Mouse (Mus musculus): Measurements from ENCODE around the gene Doxl2. TPM values are rescaled to one million over a fixed set of nuclear protein-coding genes. Genes with fewer than 3 reads are reported as not detected.
"Not testable (repeated sequence)": the region's sequence is repeated elsewhere in the genome, so short reads cannot be mapped to it uniquely, and the experiment has no call there.

The Doxl2 gene
- polyA plus RNA-seq, 1 experiment from 2014 or later: not detected

GRCm38 (mm10) chr6:48958053-48958452 is 16.7 kb upstream of the Doxl2 start:
- H3K9me3 ChIP-seq (replicated peaks; ENCODE audit: control insufficient read depth, low read length): no peaks in the 10 kb centered on the region

GRCm38 (mm10) chr6:48959151-48959550 is 15.6 kb upstream of the Doxl2 start:
- not testable (repeated sequence) for H3K9me3 ChIP-seq (replicated peaks; ENCODE audit: control insufficient read depth, low read length); H3K4me1 ChIP-seq (ENCODE audit: control insufficient read depth, low read depth, low read length); ATAC-seq (ENCODE audit: low read depth); H3K4me3 ChIP-seq (ENCODE audit: low read depth, low read length); H3K36me3 ChIP-seq (ENCODE audit: control insufficient read depth, insufficient read depth); H3K27ac ChIP-seq (ENCODE audit: low read length); H3K27me3 ChIP-seq (ENCODE audit: control insufficient read depth, insufficient read depth, low read depth, low read length); H3K9ac ChIP-seq (ENCODE audit: low read depth, low read length); H3K4me2 ChIP-seq (ENCODE audit: low read depth, low read length)
- 28% methylated on average over 7 of the region's 7 CpGs for WGBS (ENCODE audit: insufficient replicate concordance)

More at GRCm38 (mm10) chr6:48958053-48958452, 16.7 kb upstream of the Doxl2 start:
- Histone ChIP-seq H3K4me3 (ENCODE audit: low read depth, low read length) (no peak overlapping the region), H3K27ac (ENCODE audit: low read length) (no peak overlapping the region), H3K36me3 (ENCODE audit: control insufficient read depth, insufficient read depth) (no peaks in the 10 kb centered on the region), H3K9ac (ENCODE audit: low read depth, low read length) (no peak overlapping the region), H3K27me3 (ENCODE audit: control insufficient read depth, insufficient read depth, low read depth, low read length) (no peaks in the 10 kb centered on the region), H3K4me2 (ENCODE audit: low read depth, low read length) (no peak overlapping the region), H3K4me1 (ENCODE audit: control insufficient read depth, low read depth, low read length) (no peaks in the 10 kb centered on the region)
- WGBS (ENCODE audit: insufficient replicate concordance): 45% methylated on average over 1 of the region's 1 CpGs
- ATAC-seq (ENCODE audit: low read depth): no peak

GRCm38 (mm10) chr6:48966696-48967095 is 8.1 kb upstream of the Doxl2 start:
- H3K27ac ChIP-seq (ENCODE audit: low read length); ATAC-seq (ENCODE audit: low read depth); H3K27me3 ChIP-seq (ENCODE audit: control insufficient read depth, insufficient read depth, low read depth, low read length); H3K4me1 ChIP-seq (ENCODE audit: control insufficient read depth, low read depth, low read length); H3K4me3 ChIP-seq (ENCODE audit: low read depth, low read length); H3K4me2 ChIP-seq (ENCODE audit: low read depth, low read length); H3K9me3 ChIP-seq (replicated peaks; ENCODE audit: control insufficient read depth, low read length); H3K36me3 ChIP-seq (ENCODE audit: control insufficient read depth, insufficient read depth); H3K9ac ChIP-seq (ENCODE audit: low read depth, low read length): not testable (repeated sequence)
- WGBS (ENCODE audit: insufficient replicate concordance): 60% methylated on average over 5 of the region's 5 CpGs

- H3K9me3 ChIP-seq (replicated peaks; ENCODE audit: control insufficient read depth, low read length): no peaks in the 10 kb centered on the region
Measured at GRCm38 (mm10) chr6:48967868-48968267, 6.9 kb upstream of the Doxl2 start.

GRCm38 (mm10) chr6:48979616-48980015 is 4.9 kb downstream of the Doxl2 start:
- 29% methylated on average over 1 of the region's 1 CpGs for WGBS (ENCODE audit: insufficient replicate concordance)
- no peaks in the 10 kb centered on the region for H3K9me3 ChIP-seq (replicated peaks; ENCODE audit: control insufficient read depth, low read length)
- H3K4me3 ChIP-seq (ENCODE audit: low read depth, low read length): no peak overlapping the region
- H3K36me3 ChIP-seq (ENCODE audit: control insufficient read depth, insufficient read depth): no peaks in the 10 kb centered on the region
- H3K27me3 ChIP-seq (ENCODE audit: control insufficient read depth, insufficient read depth, low read depth, low read length): no peaks in the 10 kb centered on the region
- H3K9ac ChIP-seq (ENCODE audit: low read depth, low read length): no peak overlapping the region
- H3K4me2 ChIP-seq (ENCODE audit: low read depth, low read length): no peak overlapping the region
- no peaks in the 10 kb centered on the region for H3K4me1 ChIP-seq (ENCODE audit: control insufficient read depth, low read depth, low read length)
- H3K27ac ChIP-seq (ENCODE audit: low read length): no peak overlapping the region
- no peak for ATAC-seq (ENCODE audit: low read depth)

More at GRCm38 (mm10) chr6:48967868-48968267, 6.9 kb upstream of the Doxl2 start:
- no peaks in the 10 kb centered on the region for H3K36me3 ChIP-seq (ENCODE audit: control insufficient read depth, insufficient read depth)
- no peak for ATAC-seq (ENCODE audit: low read depth)
- H3K4me2 ChIP-seq (ENCODE audit: low read depth, low read length): no peak overlapping the region
- H3K4me1 ChIP-seq (ENCODE audit: control insufficient read depth, low read depth, low read length): no peaks in the 10 kb centered on the region
- no peak overlapping the region for H3K27ac ChIP-seq (ENCODE audit: low read length)
- H3K4me3 ChIP-seq (ENCODE audit: low read depth, low read length): no peak overlapping the region
- H3K27me3 ChIP-seq (ENCODE audit: control insufficient read depth, insufficient read depth, low read depth, low read length): no peaks in the 10 kb centered on the region
- H3K9ac ChIP-seq (ENCODE audit: low read depth, low read length): no peak overlapping the region

- H3K27me3 ChIP-seq (ENCODE audit: control insufficient read depth, insufficient read depth, low read depth, low read length): no peaks in the 10 kb centered on the region
- H3K27ac ChIP-seq (ENCODE audit: low read length): no peak overlapping the region
- 53% methylated on average over 3 of the region's 3 CpGs for WGBS (ENCODE audit: insufficient replicate concordance)
- H3K9me3 ChIP-seq (replicated peaks; ENCODE audit: control insufficient read depth, low read length): no peaks in the 10 kb centered on the region
- no peak for ATAC-seq (ENCODE audit: low read depth)
- no peak overlapping the region for H3K4me3 ChIP-seq (ENCODE audit: low read depth, low read length)
- H3K36me3 ChIP-seq (ENCODE audit: control insufficient read depth, insufficient read depth): no peaks in the 10 kb centered on the region
- no peak overlapping the region for H3K9ac ChIP-seq (ENCODE audit: low read depth, low read length)
- H3K4me2 ChIP-seq (ENCODE audit: low read depth, low read length): no peak overlapping the region
- no peaks in the 10 kb centered on the region for H3K4me1 ChIP-seq (ENCODE audit: control insufficient read depth, low read depth, low read length)
Measured at GRCm38 (mm10) chr6:48982305-48982704, 7.5 kb downstream of the Doxl2 start.

- Histone ChIP-seq H3K4me3 (ENCODE audit: low read depth, low read length) (no peak within 1 kb of the TSS), H3K4me1 (ENCODE audit: control insufficient read depth, low read depth, low read length) (no peaks in the 10 kb centered on the region), H3K4me2 (ENCODE audit: low read depth, low read length) (no peak within 1 kb of the TSS), H3K36me3 (ENCODE audit: control insufficient read depth, insufficient read depth) (no peaks in the 10 kb centered on the region), H3K27ac (ENCODE audit: low read length) (no peak within 1 kb of the TSS), H3K9me3 (replicated peaks; ENCODE audit: control insufficient read depth, low read length) (no peaks in the 10 kb centered on the region), H3K9ac (ENCODE audit: low read depth, low read length) (no peak within 1 kb of the TSS), H3K27me3 (ENCODE audit: control insufficient read depth, insufficient read depth, low read depth, low read length) (no peaks in the 10 kb centered on the region)
- peak; percentile 43; the same call in 1 of the 2 replicates for ATAC-seq (ENCODE audit: low read depth)
- 36% methylated on average over 7 of the region's 7 CpGs for whole genome bisulfite sequencing (ENCODE audit: insufficient replicate concordance)
Measured at GRCm38 (mm10) chr6:48986444-48986990, 11.8 kb downstream of the Doxl2 start, which contains the start of gene Svs1. Svs1 (plus strand) TSS chr6:48986861.

- ATAC-seq (ENCODE audit: low read depth): no peak
- Histone ChIP-seq H3K4me2 (ENCODE audit: low read depth, low read length) (no peak overlapping the region), H3K27ac (ENCODE audit: low read length) (no peak overlapping the region), H3K4me3 (ENCODE audit: low read depth, low read length) (no peak overlapping the region), H3K9ac (ENCODE audit: low read depth, low read length) (no peak overlapping the region), H3K27me3 (ENCODE audit: control insufficient read depth, insufficient read depth, low read depth, low read length) (no peaks in the 10 kb centered on the region), H3K9me3 (replicated peaks; ENCODE audit: control insufficient read depth, low read length) (no peaks in the 10 kb centered on the region), H3K36me3 (ENCODE audit: control insufficient read depth, insufficient read depth) (no peaks in the 10 kb centered on the region), H3K4me1 (ENCODE audit: control insufficient read depth, low read depth, low read length) (no peaks in the 10 kb centered on the region)
- WGBS (ENCODE audit: insufficient replicate concordance): 74% methylated on average over 5 of the region's 5 CpGs
Measured at GRCm38 (mm10) chr6:48989971-48990370, 15.2 kb downstream of the Doxl2 start.

- Histone ChIP-seq H3K9me3 (replicated peaks; ENCODE audit: control insufficient read depth, low read length) (no peaks in the 10 kb centered on the region), H3K36me3 (ENCODE audit: control insufficient read depth, insufficient read depth) (no peaks in the 10 kb centered on the region), H3K9ac (ENCODE audit: low read depth, low read length) (no peak overlapping the region), H3K27me3 (ENCODE audit: control insufficient read depth, insufficient read depth, low read depth, low read length) (no peaks in the 10 kb centered on the region), H3K4me2 (ENCODE audit: low read depth, low read length) (no peak overlapping the region), H3K4me3 (ENCODE audit: low read depth, low read length) (no peak overlapping the region), H3K27ac (ENCODE audit: low read length) (no peak overlapping the region), H3K4me1 (ENCODE audit: control insufficient read depth, low read depth, low read length) (no peaks in the 10 kb centered on the region)
- WGBS (ENCODE audit: insufficient replicate concordance): 48% methylated on average over 4 of the region's 4 CpGs
- no peak for ATAC-seq (ENCODE audit: low read depth)
Measured at GRCm38 (mm10) chr6:48991991-48992390, 17.2 kb downstream of the Doxl2 start.
